Mouse (Mus musculus) hindbrain, embryonic 12.5 days (tissue): ENCODE measurements around the gene Ahnak. TPM values are rescaled to one million over a fixed set of nuclear protein-coding genes. Genes with fewer than 3 reads are reported as not detected.
"Not testable (repeated sequence)": the region's sequence is repeated elsewhere in the genome, so short reads cannot be mapped to it uniquely, and the experiment has no call there.

ENCODE experiments used
- ATAC-seq: fragments of 200-750 bp; cut with Nextera tagmentation; 2 replicates; pipeline ENCODE4 v1.8.0; 2017; ENCODE audit warnings: moderate TSS enrichment; ENCODE audit not compliant: low FRiP score
- H3K27ac ChIP-seq: fragments of 300-500 bp; sonication (generic); 2 replicates; pipeline ENCODE4 v1.5.1; 2016; ENCODE audit warnings: mild to moderate bottlenecking
- H3K27me3 ChIP-seq: fragments of 300-500 bp; sonication (generic); 2 replicates; pipeline ENCODE4 v1.6.1; 2016; ENCODE audit warnings: mild to moderate bottlenecking
- H3K36me3 ChIP-seq: fragments of 300-500 bp; sonication (generic); 2 replicates; pipeline ENCODE4 v1.6.1; 2016; ENCODE audit warnings: mild to moderate bottlenecking
- H3K4me1 ChIP-seq: fragments of 300-500 bp; sonication (generic); 2 replicates; pipeline ENCODE4 v1.6.1; 2016
- H3K4me2 ChIP-seq: fragments of 300-500 bp; sonication (generic); replicated peaks from 2 replicates; pipeline ENCODE4 v1.6.1; 2016; ENCODE audit warnings: mild to moderate bottlenecking
- H3K4me3 ChIP-seq: fragments of 300-500 bp; sonication (generic); 2 replicates; pipeline ENCODE4 v1.5.1; 2016; ENCODE audit warnings: mild to moderate bottlenecking
- H3K9ac ChIP-seq: fragments of 300-500 bp; sonication (generic); 2 replicates; pipeline ENCODE4 v1.6.1; 2016; ENCODE audit warnings: mild to moderate bottlenecking, moderate library complexity
- H3K9me3 ChIP-seq: fragments of 300-500 bp; sonication (generic); replicated peaks from 2 replicates; pipeline ENCODE4 v1.6.1; 2016; ENCODE audit warnings: mild to moderate bottlenecking
- WGBS: fragments of 180-500 bp; shearing (Covaris S2); methylation state at CpG from one replicate; pipeline ENCODE4 v1.1.7; 2016; 5-methylcytosine and 5-hydroxymethylcytosine counted together
- polyA plus RNA-seq: library from polyadenylated mRNA; unstranded; fragments of >200 nt; fragmentation: Nextera tagmentation; extraction: Ambion mirVana; gene quantifications from 2 replicates; pipeline ENCODE4 v1.2.1, GENCODE M21; 2016

The Ahnak gene
- polyA plus RNA-seq, 1 experiment from 2014 or later: 12.7 TPM

DNA sequence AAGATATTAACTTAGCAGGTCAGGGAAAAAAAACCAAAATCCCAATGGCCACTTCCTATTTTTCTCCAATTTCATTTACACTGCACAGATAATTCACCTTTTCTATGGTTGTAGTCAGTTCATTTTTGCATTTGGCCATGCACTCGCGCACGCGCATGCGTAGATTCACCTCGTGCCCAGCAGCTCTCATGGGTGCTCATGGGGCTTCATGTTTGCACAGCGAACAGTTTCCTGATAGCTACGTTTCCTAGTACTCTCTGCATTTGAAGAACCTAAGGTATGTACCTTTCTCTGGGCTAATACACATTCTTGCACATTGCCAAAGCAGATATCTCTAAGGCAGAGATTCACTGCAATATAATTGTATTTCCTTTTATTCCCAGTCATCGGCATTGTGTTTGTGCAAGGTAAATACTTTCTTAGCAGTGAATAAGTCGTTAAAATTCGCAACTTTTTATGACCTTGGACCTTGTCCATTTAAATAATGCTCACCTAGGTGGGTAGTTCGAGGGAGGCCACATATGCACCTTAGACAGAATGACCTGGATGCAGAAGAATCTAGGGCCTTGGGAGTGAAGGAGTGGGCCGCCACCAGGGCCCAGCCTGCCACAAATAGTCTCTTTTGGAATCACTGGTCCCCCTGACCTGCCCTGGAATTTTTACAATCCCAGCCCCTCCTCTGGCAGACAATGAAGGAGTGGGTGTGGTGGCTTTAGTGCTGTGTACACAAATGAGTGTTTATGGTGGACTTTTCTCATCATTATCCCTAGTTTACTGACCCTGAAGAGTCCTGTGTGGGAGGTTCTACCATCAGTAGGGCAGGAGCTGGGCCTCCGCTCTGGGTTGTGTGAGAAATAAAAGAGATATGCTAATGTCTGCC is 92.5 kb downstream of the Ahnak start:
- 0 out of 2 replicates have a peak, but pooled peaks cover 3% of the 10 kb centered on the region for H3K27me3 ChIP-seq
- H3K4me3 ChIP-seq: no peak overlapping the region
- ATAC-seq: peak; percentile 32; the same call in 1 of the 2 replicates
- no peak overlapping the region for H3K27ac ChIP-seq
- H3K9me3 ChIP-seq: no peaks in the 10 kb centered on the region
- H3K36me3 ChIP-seq: no peaks in the 10 kb centered on the region
- no peak overlapping the region; the same call in 1 of the 2 replicates for H3K4me2 ChIP-seq
- WGBS: 87% methylated on average over 14 of the region's 14 CpGs
- no peak overlapping the region for H3K9ac ChIP-seq
- peaks cover 4% of the 10 kb centered on the region; the same call in 1 of the 2 replicates for H3K4me1 ChIP-seq

DNA sequence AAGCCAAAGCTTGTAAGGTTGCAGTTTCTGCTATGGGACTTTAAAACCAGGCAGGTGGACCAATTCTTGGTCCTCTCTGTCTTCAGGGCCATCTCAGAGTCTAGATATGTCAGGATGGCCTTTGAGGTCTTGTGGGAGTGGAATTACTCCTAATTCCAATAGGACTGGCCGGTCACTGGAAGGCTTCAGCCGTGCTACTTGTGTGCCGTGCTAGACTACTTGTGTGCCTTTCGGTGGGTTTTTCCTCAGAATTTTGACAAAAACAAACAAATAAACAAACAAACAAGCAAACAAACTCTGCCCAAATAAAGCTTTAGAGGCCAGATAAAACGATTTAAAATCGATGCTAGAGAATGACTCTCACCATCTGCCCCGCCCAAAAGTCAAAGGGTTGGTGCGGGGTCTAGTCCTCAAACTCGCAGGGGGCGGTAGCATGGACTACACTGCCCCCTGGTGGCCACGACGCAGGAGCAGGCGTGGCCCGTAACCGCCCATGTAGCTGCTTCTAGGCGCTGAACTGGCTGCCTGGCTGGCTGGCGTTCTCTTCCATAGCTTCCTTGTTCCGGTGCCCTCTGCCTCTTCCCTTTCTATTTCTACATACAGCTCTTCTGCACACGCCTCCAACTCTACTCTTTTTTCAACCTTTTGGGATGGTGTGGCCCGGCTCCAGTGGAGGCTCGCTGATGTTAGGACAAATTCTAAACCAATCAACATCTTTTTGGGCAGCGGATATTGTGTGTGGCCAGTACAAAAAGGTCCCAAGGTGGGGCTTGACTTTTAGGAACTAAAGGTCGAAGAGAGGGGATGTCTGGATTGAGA is 93.3 kb downstream of the Ahnak start:
- H3K27ac ChIP-seq: no peak overlapping the region
- no peak overlapping the region for H3K4me3 ChIP-seq
- H3K36me3 ChIP-seq: no peaks in the 10 kb centered on the region
- H3K4me1 ChIP-seq: peaks cover 4% of the 10 kb centered on the region; the same call in 1 of the 2 replicates
- H3K4me2 ChIP-seq: peak overlapping the region; percentile 34
- H3K9me3 ChIP-seq: no peaks in the 10 kb centered on the region
- no peak overlapping the region for H3K9ac ChIP-seq
- ATAC-seq: peak; percentile 94
- H3K27me3 ChIP-seq: 0 out of 2 replicates have a peak, but pooled peaks cover 3% of the 10 kb centered on the region
- 18% methylated on average over 23 of the region's 23 CpGs for WGBS

DNA sequence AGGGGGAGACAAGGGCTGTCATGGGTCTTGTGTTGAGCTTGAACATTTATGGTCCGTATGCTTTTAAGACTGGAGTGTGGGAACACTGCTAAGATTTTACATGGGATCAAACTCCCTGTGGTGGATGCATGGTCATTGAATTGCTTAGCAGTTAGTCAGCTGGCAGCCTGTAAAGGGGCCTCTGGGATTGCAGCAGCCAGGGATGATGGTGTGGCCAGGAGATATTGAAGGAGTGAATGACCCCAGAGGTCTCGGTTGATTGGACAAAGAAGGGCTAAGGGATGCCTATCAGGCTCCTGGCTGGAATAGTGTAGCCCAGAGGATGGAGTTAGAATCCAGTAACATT is 93.9 kb downstream of the Ahnak start:
- Histone ChIP-seq H3K9ac (no peak overlapping the region), H3K9me3 (no peaks in the 10 kb centered on the region), H3K4me2 (peak overlapping the region; percentile 34; the same call in 1 of the 2 replicates), H3K27ac (no peak overlapping the region), H3K27me3 (0 out of 2 replicates have a peak, but pooled peaks cover 3% of the 10 kb centered on the region), H3K4me3 (no peak overlapping the region), H3K4me1 (peaks cover 4% of the 10 kb centered on the region; the same call in 1 of the 2 replicates), H3K36me3 (no peaks in the 10 kb centered on the region)
- ATAC-seq: peak; percentile 39
- 81% methylated on average over 2 of the region's 2 CpGs for WGBS

DNA sequence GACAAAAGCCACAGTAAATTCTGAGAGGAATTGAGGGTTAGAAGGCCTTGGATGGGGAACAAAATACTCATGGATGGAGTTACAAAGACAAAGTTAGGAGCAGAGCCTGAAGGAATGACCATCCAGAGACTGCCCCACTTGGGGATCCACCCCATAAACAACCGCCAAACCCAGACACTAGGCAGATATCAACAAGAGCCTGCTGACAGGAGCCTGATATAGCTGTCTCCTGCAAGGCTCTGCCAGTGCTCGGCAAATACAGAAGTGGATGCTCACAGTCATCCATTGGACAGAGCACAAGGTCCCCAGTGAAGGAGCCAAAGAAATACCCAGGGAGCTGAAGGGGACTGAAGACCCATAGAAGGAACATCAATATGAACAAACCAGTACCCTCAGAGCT is 94.8 kb downstream of the Ahnak start:
- H3K4me2 ChIP-seq, H3K36me3 ChIP-seq, ATAC-seq, H3K4me3 ChIP-seq, H3K9ac ChIP-seq, H3K9me3 ChIP-seq, H3K4me1 ChIP-seq, H3K27me3 ChIP-seq, H3K27ac ChIP-seq: not testable (repeated sequence)
- WGBS: 85% methylated on average over 2 of the region's 2 CpGs

DNA sequence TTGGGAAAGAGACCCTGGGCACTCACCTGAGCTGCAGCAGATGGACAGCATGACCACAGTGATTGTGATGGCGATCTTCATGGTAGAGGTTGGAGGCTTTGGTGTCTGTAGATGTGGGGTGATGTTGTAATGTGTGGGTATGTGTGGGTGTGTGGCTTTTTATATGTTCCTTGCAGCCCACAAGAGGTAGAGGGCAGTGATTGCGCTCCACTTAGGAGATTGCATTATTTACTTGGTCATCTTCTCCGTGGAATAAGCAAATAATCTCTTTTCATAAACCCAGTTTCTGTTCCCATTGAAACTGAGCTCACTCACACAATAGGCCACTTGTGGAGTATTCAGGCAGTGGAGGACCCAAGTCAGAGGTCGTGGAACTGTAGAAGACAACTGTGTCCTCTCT is 98.7 kb downstream of the Ahnak start, which contains the start of gene Scgb1a1:
Scgb1a1 (minus strand) TSS at position 138 of the 400 bp plus-strand sequence.
- Histone ChIP-seq H3K27ac (no peak within 1 kb of the TSS), H3K9me3 (no peaks in the 10 kb centered on the region), H3K4me3 (no peak within 1 kb of the TSS), H3K27me3 (0 out of 2 replicates have a peak, but pooled peaks cover 3% of the 10 kb centered on the region), H3K9ac (no peak within 1 kb of the TSS), H3K4me1 (no peaks in the 10 kb centered on the region), H3K4me2 (no peak within 1 kb of the TSS), H3K36me3 (no peaks in the 10 kb centered on the region)
- ATAC-seq: no peak
- 80% methylated on average over 4 of the region's 4 CpGs for WGBS

DNA sequence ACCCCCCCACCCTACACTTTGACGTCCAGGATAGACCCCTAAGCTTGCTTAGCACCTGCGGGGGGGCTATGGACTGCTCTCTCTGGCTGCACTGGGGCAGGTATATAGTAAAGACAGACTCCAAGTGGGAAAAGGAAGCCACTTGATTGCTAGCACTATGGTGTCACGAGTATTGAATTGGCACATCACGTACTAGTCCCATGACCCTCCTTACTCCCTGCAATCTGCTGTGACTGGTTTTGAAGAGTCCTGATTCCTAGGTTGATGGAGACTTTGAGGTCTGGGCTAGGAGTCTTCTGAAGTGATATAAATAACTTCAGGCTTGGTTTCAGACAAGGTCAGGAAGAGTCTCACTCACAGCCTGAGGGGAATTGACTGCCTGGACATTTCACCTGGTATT is 101.1 kb downstream of the Ahnak start:
- H3K9ac ChIP-seq: no peak overlapping the region
- WGBS: 80% methylated on average over 4 of the region's 4 CpGs

DNA sequence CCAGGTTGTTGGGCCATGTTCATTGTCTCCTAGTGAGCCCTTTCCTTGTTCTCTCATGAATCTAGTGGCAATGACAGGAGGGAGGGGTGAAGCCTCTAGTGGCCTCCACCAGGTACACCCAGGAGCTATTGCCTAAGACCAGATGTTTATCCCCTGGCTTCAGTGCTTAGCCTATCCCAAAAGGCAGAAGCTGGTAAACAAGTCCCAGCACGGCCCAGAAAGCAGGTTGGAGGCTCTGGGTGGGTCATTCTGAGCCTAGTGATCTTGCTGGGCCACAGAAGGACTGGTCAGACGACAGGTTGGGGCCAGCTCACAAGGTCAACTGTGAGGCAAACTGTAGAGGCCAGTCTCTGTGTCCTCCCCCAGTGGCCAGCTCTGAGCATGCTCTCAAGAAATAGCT is 101.6 kb downstream of the Ahnak start:
- H3K9ac ChIP-seq: no peak overlapping the region
- peaks cover 3% of the 10 kb centered on the region; the same call in 1 of the 2 replicates for H3K27me3 ChIP-seq
- no peak overlapping the region for H3K27ac ChIP-seq
- ATAC-seq: no peak
- H3K4me2 ChIP-seq: no peak overlapping the region
- H3K9me3 ChIP-seq: no peaks in the 10 kb centered on the region
- WGBS: 57% methylated on average over 2 of the region's 2 CpGs
- H3K4me1 ChIP-seq: no peaks in the 10 kb centered on the region
- H3K36me3 ChIP-seq: no peaks in the 10 kb centered on the region
- no peak overlapping the region for H3K4me3 ChIP-seq

More for the DNA sequence above, 101.1 kb downstream of the Ahnak start:
- Histone ChIP-seq H3K27me3 (peaks cover 3% of the 10 kb centered on the region; the same call in 1 of the 2 replicates), H3K27ac (no peak overlapping the region), H3K36me3 (no peaks in the 10 kb centered on the region), H3K4me1 (no peaks in the 10 kb centered on the region), H3K4me3 (no peak overlapping the region), H3K9me3 (no peaks in the 10 kb centered on the region), H3K4me2 (no peak overlapping the region)
- ATAC-seq: no peak

DNA sequence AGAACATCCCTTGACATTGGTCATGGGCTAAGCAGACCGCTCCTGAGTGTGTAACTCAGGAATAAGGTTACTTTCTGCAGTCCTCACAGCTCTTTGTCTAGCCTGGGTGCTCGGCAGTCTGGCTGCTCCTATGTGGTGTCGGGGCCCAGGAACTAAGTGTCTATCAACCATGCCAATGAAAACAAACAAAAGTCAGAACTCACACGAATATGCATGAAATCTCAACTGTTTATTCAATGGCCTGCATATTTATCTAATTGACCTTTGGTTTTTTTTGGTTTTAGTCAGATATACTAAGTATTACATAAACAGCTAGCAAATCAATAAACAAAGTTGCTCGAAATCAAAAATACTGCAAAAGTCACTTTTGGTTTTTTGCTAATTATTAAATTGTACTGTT is 106.0 kb downstream of the Ahnak start:
- H3K27me3 ChIP-seq: peaks cover 3% of the 10 kb centered on the region; the same call in 1 of the 2 replicates
- no peaks in the 10 kb centered on the region for H3K4me1 ChIP-seq
- 74% methylated on average over 5 of the region's 5 CpGs for WGBS
- H3K36me3 ChIP-seq: no peaks in the 10 kb centered on the region
- no peak overlapping the region for H3K4me3 ChIP-seq
- ATAC-seq: no peak
- no peak overlapping the region for H3K9ac ChIP-seq
- no peak overlapping the region for H3K4me2 ChIP-seq
- no peaks in the 10 kb centered on the region for H3K9me3 ChIP-seq
- H3K27ac ChIP-seq: no peak overlapping the region

DNA sequence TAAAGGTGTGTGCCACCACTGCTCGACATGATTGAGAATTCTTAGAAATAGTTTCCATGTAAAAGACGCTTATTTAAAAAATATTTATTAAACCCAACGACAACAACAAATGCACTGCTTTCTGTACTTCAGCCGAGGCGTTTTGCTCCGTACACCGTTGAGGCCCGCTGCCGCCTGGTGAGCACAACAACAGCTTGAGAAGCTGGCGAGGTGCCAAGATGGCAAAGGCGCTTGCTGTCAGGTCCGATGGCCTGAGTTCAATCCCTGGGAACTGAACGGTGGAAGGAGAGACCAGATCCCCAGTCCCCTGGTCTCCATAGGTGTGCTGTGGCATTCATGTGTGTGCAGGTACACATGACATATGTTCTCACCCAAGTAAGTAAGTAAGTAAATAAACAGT is 108.4 kb downstream of the Ahnak start:
- no peaks in the 10 kb centered on the region for H3K36me3 ChIP-seq
- WGBS: 90% methylated on average over 13 of the region's 13 CpGs
- no peak overlapping the region for H3K4me2 ChIP-seq
- H3K4me3 ChIP-seq: no peak overlapping the region
- no peak for ATAC-seq
- no peak overlapping the region for H3K27ac ChIP-seq
- H3K9me3 ChIP-seq: no peaks in the 10 kb centered on the region
- no peaks in the 10 kb centered on the region for H3K4me1 ChIP-seq
- H3K27me3 ChIP-seq: peaks cover 3% of the 10 kb centered on the region; the same call in 1 of the 2 replicates
- H3K9ac ChIP-seq: no peak overlapping the region

DNA sequence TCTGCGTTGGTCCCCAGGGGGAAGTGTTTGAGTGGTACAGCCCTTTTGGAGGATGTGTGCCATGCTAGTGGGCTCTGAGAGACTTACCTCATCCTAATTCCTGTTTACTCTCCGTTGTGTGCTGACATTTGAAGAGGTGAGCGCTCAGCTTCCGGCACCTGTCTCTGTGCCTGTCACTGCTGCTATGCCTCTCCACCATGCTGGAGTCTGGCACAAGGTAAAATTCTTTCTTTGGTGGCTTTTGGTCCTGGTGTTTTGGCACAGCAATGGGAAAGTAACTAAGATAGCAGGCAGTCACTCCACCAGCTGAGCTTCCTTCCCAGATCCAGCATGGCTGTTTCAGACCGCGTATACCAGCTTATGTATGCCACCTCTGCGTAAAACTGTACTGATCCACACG is 110.7 kb downstream of the Ahnak start:
- H3K36me3 ChIP-seq: no peaks in the 10 kb centered on the region
- ATAC-seq: no peak
- H3K4me3 ChIP-seq: no peak overlapping the region
- H3K9me3 ChIP-seq: no peaks in the 10 kb centered on the region
- no peaks in the 10 kb centered on the region for H3K27me3 ChIP-seq
- no peaks in the 10 kb centered on the region for H3K4me1 ChIP-seq
- H3K9ac ChIP-seq: no peak overlapping the region
- H3K27ac ChIP-seq: no peak overlapping the region
- 92% methylated on average over 8 of the region's 8 CpGs for WGBS
- no peak overlapping the region for H3K4me2 ChIP-seq

DNA sequence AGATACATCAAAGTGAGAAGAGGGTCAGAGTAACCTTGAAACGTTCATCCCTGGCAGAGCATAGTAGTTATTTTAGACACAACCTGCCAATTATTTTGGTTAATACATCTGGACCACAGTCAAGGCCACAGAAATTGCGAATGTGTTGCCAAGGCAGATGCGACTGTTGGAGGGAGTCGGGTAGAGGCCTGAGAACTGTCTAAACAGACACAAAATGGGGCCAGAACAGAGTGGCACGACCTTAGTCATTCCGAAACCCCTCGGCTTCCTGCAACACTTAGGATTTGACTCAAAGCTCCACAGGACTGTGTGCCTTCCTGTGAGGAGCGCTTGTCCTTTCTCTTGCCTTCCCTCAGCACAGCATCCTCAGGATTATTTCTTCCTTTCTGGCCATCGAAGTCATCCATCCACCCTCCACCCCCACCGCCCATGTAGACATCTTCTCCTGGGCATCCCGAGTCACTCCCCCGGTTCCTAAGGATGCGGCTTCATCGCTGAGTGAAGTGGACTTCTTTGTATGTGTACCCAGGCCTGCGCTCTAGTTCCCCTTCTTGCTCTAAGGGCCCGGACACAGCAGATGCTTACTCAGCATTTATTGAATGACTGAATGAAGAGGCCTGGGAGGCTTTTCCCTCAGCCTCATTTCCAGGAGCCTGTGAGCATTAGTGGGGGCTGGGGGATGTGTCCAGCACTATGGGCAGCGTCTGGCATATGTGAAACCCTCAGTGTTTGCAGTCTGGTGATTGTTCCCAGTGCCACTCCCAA is 111.4 kb downstream of the Ahnak start:
- WGBS: 82% methylated on average over 17 of the region's 17 CpGs
- Histone ChIP-seq H3K27ac (no peak overlapping the region), H3K4me1 (no peaks in the 10 kb centered on the region), H3K4me3 (no peak overlapping the region), H3K9ac (no peak overlapping the region), H3K27me3 (no peaks in the 10 kb centered on the region), H3K9me3 (no peaks in the 10 kb centered on the region), H3K4me2 (no peak overlapping the region), H3K36me3 (no peaks in the 10 kb centered on the region)
- no peak for ATAC-seq

DNA sequence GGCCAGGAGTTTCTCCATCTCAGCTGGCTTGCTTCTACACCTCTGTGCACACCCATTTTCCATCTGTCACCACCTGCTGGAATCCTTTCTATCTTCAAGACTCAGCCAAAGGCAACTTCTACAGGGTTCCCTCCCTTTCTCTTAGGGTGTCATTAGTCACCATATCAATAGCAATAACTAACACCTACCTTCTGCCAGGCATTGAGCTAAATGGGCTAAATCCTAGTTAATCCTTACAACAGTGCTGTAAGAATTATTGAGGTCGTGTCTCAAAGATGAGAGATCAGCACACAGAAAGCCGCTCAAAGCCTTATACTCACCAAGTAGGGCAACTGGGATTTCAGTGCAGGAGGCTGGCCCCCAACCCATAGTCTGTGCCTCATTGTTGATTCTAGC is 112.0 kb downstream of the Ahnak start:
- H3K27ac ChIP-seq: no peak overlapping the region
- H3K9ac ChIP-seq: no peak overlapping the region
- H3K4me3 ChIP-seq: no peak overlapping the region
- no peaks in the 10 kb centered on the region for H3K9me3 ChIP-seq
- H3K4me2 ChIP-seq: no peak overlapping the region
- no peaks in the 10 kb centered on the region for H3K36me3 ChIP-seq
- no peak for ATAC-seq
- H3K27me3 ChIP-seq: no peaks in the 10 kb centered on the region
- H3K4me1 ChIP-seq: no peaks in the 10 kb centered on the region
- 88% methylated on average over 2 of the region's 2 CpGs for WGBS
